Mouse (Mus musculus) testis, postnatal 10 days (tissue): ENCODE results near the gene Muc4.

Experiments used
- DNase-seq: peaks from one replicate; pipeline ENCODE4 v3.0.0; 2021; ENCODE audit warnings: low spot score

Muc4 gene

DNA sequence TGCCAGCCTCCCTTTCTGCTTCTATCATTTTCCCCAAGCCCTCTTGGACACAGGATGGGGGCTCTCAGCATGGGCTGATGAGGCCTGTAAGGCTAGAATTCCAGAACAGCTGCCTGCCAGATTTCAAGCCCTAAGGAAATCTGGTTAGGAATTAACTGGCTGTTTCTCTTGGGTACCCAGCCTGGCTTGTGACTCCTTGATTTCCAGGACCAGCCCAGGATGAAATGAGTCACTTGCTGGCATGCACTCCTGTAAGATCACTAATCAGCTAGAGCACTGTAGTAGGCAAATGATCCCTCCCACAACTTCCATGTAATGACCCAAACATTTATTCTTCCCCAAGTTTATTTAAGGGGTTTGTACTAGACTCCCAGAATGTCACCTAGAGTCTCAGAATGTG, 7.4 kb upstream of the Muc4 start:
- no peak for DNase-seq

- DNase-seq, result no peak
Observed at GRCm38 (mm10) chr16:32728730-32729129, 7.0 kb upstream of the Muc4 start.

DNA sequence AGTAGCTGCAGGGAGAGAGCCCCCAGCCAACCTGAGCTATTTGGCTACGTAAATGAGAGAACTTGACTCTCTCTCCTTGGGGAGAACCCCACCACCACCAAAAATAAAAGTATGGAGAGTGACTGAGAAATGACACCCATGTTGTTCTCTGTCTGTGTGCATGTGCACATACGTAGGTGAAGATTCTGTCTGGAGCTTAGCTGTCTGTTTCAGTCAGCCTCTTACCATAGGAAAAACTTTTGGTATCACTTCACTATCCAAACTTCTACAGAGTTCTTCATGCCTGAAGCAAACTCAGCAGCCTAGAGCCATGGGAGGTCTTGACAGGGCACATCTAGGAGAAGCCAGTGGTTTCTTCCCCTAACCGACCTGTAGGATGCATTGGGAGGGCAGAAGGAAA, 2.5 kb upstream of the Muc4 start:
- no peak for DNase-seq

- no peak for DNase-seq
Observed at GRCm38 (mm10) chr16:32736022-32736421, 336 bp downstream of the Muc4 start.

DNA sequence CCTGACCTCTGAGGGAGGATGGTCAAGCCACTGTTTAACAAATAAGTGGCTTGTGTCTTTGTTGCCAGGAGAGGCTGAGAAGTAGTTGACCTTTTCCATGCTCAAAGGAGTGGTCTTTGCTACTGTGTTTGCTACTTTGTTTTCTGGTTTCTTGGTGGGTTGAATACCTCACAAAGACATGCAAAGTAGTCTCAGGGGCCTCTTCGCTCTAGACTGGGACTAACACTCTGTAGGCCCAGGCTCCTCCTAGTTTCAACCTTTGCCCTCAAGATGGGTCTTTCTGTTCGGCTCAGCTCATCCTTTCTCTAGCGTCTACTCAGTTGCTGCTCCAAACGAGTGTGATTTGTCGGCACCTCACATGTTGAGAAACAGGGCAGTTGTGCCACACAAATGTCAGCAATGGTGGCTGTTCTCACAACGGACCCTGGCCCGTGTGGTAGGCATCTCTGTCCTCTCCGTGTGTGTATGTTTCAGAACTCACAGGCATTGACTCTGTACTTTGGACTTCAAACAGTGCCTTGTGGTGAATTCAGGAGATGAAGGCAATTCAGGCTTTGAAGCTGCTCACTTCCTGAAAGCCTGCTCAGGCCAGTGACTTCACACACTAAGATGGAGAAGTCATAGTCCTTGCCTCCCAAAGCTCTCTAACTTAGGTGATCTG, 4.4 kb downstream of the Muc4 start:
- no peak for DNase-seq

- no peak for DNase-seq
Observed at GRCm38 (mm10) chr16:32741366-32741765, 5.7 kb downstream of the Muc4 start.

DNA sequence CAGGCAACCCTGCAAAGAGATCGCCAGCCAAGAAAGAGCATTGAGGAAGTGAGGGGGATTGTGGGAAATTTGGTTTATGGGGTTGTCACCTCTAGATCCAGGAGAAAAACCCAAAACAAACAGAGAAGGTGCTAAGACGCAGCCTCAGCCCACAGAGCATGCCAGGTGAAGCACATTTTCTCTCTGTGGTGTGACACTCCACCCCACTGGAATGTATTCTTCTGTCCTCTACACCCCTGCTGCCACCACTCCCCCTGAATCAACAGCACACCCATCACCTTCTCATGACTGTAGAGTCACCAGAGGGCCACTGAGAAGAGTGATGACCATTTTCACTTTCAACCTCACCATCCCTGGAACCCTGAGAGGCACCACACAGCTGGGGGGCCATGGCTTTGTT, 7.0 kb downstream of the Muc4 start:
- DNase-seq, result no peak

- DNase-seq, result no peak
Observed at GRCm38 (mm10) chr16:32745852-32746251, 10.2 kb downstream of the Muc4 start.

GRCm38 (mm10) chr16:32750242-32751127, 14.8 kb downstream of the Muc4 start:
- DNase-seq, result no peak

- no peak for DNase-seq
Observed at GRCm38 (mm10) chr16:32764550-32764949, 28.9 kb downstream of the Muc4 start.

DNA sequence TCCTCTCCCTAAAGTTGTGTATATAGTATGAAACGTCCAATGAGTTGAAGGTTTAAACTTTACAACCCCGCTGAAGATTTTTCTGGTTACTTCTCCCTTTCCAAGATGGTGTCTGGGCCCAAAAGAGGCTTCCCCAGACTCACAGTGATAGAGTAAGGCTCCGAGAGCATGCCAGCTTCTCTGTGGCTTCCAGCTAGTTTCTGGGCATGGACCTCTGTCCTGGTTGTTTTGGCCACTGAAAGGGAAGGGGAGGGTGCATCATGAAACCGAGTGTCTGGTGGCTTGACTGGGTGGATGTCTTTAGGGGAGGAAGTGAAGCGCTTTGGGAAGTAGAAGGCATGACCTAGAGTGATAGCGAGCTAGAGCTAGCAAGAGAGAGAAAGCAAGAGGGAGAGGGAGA, 29.3 kb downstream of the Muc4 start:
- DNase-seq, result no peak

- no peak for DNase-seq
Observed at GRCm38 (mm10) chr16:32766904-32767303, 31.2 kb downstream of the Muc4 start.

- no peak for DNase-seq
Observed at GRCm38 (mm10) chr16:32776676-32777075, 41.0 kb downstream of the Muc4 start.

- no peak for DNase-seq
Observed at GRCm38 (mm10) chr16:32778956-32779355, 43.3 kb downstream of the Muc4 start.

DNA sequence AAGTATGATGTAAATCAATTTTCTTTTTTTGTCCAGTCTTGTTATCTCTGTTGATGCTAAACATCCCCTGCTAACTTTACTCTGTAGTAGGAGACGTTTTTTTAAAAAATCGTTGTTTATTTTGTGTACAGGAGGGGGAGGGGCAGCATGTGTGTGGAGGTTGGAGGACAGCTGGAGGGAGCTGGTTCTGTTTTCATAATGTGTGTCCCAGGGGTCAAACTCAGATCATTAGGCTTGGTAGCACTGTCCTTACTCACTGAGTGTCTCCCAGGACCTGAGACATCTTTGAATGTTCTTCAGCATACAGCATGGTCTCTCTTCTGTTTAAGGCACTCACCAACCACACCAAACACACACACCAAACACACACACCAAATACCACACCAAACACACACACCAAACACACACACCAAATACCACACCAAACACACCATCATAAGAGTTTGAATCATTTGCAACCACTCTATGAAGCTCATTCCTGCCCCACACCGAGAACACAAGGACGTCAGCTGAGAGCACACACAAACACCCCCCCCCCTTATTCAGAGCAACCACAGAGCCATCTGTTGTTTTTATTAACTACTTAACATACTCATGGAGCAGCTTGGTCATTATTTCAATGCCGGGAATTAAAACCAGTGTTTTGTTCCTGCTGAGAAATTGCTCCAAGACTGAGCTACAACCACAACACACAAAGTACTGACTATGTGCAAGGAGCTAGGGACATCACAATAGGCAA, 47.8 kb downstream of the Muc4 start:
- no peak for DNase-seq

- DNase-seq, result no peak
Observed at GRCm38 (mm10) chr16:32784840-32785239, 49.2 kb downstream of the Muc4 start.

DNA sequence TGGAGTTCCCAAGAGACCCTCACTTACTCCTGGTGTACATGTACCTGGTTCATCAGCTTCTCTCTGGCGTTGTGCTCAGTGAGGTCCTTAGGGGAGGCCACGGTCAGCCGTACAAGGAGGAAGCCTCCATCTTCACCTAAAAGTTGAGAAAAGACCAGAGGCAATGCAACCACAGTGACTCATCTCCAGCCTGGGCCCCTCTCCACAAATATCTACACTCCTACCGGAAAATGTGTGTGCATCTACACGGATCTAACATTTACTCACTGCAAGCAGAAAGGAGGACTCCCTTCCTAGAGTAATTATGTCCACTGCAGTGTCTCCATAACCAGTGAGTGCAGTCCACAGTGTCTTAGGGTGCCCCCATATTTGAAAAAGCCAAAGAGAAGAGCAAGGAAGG, 54.4 kb downstream of the Muc4 start:
- DNase-seq, result no peak

- DNase-seq, result no peak
Observed at GRCm38 (mm10) chr16:32795177-32795576, 59.5 kb downstream of the Muc4 start.

GRCm38 (mm10) chr16:32796676-32797425, 61.2 kb downstream of the Muc4 start:
- DNase-seq, result no peak

DNA sequence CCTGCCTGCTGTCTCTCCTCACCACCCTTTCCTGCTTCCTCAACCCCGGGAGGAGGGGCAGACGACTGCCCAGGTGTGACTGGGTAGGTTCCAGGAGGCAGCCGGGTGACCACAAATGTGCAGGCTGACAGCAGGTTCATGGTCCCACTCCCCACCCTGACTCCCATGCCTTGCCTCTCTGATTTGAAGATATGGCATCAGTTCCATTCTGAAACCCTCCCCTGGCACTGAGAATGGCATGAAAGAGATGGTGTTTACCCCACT, 61.7 kb downstream of the Muc4 start, which contains the start of gene Muc20:
Muc20 (minus strand) TSS at position 10 of the 264 bp plus-strand sequence.
- no peak for DNase-seq

DNA sequence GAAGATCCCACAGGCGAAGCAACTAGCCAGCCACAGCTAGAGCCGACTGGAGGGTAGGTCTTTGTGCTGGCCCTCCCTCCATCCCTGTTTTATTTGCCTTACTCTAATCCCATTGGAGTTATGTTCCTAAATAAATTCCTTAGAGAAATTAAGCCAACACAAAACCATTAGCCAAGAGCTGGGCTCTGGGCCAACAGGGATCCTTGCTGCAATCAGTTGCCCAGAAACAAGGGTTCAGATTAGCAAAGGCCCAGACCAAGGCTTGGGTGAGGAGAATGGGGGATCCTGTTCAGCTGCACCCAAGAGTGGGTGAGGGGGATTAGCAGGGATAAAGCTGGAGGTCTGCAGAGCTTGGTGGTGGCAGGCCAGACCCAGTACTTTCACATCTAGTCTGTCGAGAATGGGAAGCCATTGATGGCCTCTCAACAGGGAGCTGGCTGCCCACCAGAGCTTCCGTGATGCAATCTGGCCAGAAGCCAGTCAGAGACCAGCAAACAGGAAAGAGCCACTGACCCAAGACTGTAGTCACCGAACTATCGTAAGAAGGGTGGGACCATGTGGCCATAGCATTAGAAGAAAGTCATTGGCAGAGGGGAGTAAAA, 67.7 kb downstream of the Muc4 start:
- peak; percentile 62 for DNase-seq

DNA sequence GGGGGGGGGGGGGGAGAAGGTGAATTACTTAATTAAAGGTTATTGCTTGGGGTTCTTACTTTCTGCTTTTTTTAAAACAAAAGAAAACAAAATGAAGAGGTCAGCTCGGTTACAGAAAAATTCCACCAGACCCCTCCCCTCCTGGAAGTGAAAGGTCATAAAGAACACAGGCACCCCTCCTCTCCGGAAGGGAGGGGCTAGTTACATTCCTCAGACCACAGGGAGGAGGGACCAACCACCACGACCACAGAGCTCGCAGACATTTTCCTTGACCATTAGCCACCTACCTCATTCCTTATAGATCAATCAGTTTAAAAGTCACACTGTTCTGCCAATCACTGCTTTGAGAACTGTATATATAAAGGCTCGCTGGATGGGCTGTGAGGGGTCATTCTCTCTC, 68.2 kb downstream of the Muc4 start:
- no peak for DNase-seq
